Mouse (Mus musculus): ENCODE data around the gene Sec14l5. TPM values are rescaled to one million over a fixed set of nuclear protein-coding genes. Genes with fewer than 3 reads are reported as not detected.

The Sec14l5 gene
- polyA plus RNA-seq, 1 experiment from 2014 or later = 1.1 TPM

GRCm38 (mm10) chr16:5132401-5132801 lies 14.5 kb upstream of the Sec14l5 start, which contains the start of gene Ppl:
TSS of gene Ppl (minus strand) at chr16:5132421.
- no peak for ATAC-seq
- Histone ChIP-seq H3K27me3 (peaks cover 69% of the 10 kb centered on the region), H3K9ac (replicated peaks) (no peak within 1 kb of the TSS), H3K4me2 (replicated peaks) (peak within 1 kb of the TSS; percentile 52), H3K4me1 (replicated peaks) (peaks cover 11% of the 10 kb centered on the region), H3K36me3 (no peaks in the 10 kb centered on the region), H3K9me3 (no peaks in the 10 kb centered on the region), H3K4me3 (replicated peaks) (peak within 1 kb of the TSS; percentile 33), H3K27ac (no peak within 1 kb of the TSS)
- WGBS = 2% methylated on average over 38 of the region's 39 CpGs

DNA sequence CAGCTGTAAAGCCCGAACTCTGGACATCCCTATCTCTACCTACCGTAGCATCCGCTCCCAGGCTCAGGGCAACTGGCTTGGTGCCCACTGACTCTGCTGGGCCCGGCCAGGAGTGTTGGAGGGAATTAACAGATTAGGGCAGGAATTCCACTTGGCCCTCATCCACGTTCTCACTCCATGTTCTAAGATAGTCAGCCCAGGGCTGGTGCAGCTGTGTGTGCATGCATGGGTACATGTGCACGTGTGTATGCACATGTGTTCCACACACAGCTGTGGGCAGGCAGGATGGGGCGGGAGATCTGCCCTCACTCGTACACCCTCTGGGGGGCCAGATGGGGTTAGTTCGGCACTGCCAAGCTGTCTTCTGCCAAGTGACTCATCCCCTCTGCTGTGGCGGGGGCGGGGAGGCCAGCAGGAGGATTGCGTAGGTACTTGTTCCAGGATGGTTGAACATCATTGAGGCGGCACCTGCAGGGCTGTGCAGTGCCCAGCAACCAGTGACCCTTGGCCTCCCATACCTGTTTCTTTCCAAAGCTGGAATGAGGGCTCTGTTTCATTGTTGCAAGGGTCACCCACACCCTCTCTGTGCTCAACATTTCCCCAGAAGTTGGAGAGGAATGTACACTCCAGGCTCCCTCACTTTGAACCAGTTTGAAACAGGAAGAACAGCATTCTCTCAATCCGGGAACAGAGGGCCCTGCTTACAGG lies 12.1 kb upstream of the Sec14l5 start:
- peaks cover 11% of the 10 kb centered on the region for H3K4me1 ChIP-seq (replicated peaks)
- 81% methylated on average over 14 of the region's 14 CpGs for WGBS
- H3K9me3 ChIP-seq = no peaks in the 10 kb centered on the region
- no peak overlapping the region for H3K9ac ChIP-seq (replicated peaks)
- ATAC-seq = no peak
- H3K36me3 ChIP-seq = no peaks in the 10 kb centered on the region
- H3K27me3 ChIP-seq = peaks cover 54% of the 10 kb centered on the region
- H3K4me3 ChIP-seq (replicated peaks) = no peak overlapping the region
- H3K4me2 ChIP-seq (replicated peaks) = no peak overlapping the region
- no peak overlapping the region for H3K27ac ChIP-seq

GRCm38 (mm10) chr16:5135551-5136261 lies 11.2 kb upstream of the Sec14l5 start:
- no peak overlapping the region for H3K4me2 ChIP-seq (replicated peaks)
- no peak overlapping the region for H3K27ac ChIP-seq
- peaks cover 11% of the 10 kb centered on the region for H3K4me1 ChIP-seq (replicated peaks)
- no peak overlapping the region for H3K9ac ChIP-seq (replicated peaks)
- WGBS = 74% methylated on average over 8 of the region's 8 CpGs
- H3K9me3 ChIP-seq = no peaks in the 10 kb centered on the region
- peaks cover 45% of the 10 kb centered on the region for H3K27me3 ChIP-seq
- H3K36me3 ChIP-seq = no peaks in the 10 kb centered on the region
- ATAC-seq = no peak
- H3K4me3 ChIP-seq (replicated peaks) = no peak overlapping the region

DNA sequence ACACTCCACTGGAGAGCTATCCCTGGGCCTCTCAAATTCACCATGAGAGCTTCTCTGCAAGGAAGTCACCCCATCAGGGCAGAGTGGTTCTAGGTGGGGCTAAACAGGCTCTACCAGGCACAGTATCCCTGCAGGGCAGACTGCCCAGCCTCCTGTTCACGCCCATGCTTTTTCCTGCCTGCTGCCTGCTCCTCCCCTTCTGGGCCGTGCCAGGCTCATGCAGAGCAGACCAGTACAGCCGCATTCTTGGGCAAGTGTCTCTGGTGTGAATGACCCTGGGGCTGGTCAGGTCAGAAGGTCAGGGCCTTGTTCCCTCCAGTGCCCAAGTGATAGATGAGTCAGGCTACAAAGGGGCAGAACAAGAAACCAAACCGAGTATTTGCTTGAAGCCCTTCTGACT lies 10.4 kb upstream of the Sec14l5 start:
- Histone ChIP-seq H3K27me3 (peaks cover 37% of the 10 kb centered on the region), H3K36me3 (no peaks in the 10 kb centered on the region), H3K9ac (replicated peaks) (no peak overlapping the region), H3K27ac (no peak overlapping the region), H3K4me1 (replicated peaks) (peaks cover 11% of the 10 kb centered on the region), H3K4me2 (replicated peaks) (no peak overlapping the region), H3K4me3 (replicated peaks) (no peak overlapping the region), H3K9me3 (no peaks in the 10 kb centered on the region)
- ATAC-seq = peak; percentile 24; the same call in 1 of the 2 replicates
- 19% methylated on average over 4 of the region's 4 CpGs for WGBS

DNA sequence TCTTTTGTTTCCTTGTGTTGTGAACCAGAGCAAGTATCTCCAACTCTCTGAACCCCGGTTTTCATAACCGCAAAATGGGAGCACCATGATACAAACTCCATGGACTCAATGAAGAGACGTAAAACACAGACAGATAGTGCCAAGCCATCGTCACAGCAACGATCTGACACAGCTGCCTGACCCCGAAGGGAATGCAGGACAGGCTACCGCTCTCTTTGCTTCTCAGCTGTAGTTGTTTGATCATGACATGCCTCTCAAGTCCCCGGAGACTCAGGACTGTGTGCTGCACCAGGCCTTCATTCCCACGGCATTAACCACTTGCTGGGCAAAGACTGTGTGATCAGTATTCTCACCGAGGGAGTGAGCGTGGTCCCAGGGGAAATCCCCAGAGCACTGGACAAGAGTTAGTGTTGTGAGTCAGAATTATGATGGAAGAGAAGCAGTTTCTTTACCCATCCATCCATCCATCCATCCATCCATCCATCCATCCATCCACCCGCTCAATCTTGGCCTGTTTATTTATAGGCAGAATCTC lies 9.8 kb upstream of the Sec14l5 start:
- Histone ChIP-seq H3K4me2 (replicated peaks) (no peak overlapping the region), H3K36me3 (no peaks in the 10 kb centered on the region), H3K4me1 (replicated peaks) (peaks cover 6% of the 10 kb centered on the region), H3K4me3 (replicated peaks) (no peak overlapping the region), H3K9me3 (no peaks in the 10 kb centered on the region), H3K27me3 (peaks cover 31% of the 10 kb centered on the region), H3K9ac (replicated peaks) (no peak overlapping the region), H3K27ac (no peak overlapping the region)
- ATAC-seq = no peak
- WGBS = 59% methylated on average over 12 of the region's 12 CpGs

DNA sequence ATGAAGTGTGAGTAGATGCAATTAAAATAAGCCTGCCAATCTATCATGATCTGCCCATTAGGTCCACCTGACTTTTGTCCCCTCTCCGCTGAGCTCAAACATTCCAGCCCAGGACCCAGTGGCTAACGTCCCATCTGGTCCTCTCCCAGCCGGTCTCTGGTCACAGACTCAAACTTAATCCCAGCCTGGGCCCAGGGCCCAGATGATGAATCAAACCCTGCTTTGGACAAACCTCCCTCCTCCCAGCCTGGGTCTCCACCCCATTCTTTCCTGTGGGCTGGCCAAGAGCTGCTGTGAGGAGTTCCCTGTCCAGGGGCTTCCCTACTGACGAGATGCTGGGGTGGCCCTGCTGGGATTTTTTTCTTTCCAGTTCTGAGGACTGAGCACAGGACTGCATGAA lies 7.2 kb upstream of the Sec14l5 start:
- H3K4me2 ChIP-seq (replicated peaks) = no peak overlapping the region
- WGBS = 50% methylated on average over 4 of the region's 4 CpGs
- H3K9ac ChIP-seq (replicated peaks) = no peak overlapping the region
- no peaks in the 10 kb centered on the region for H3K9me3 ChIP-seq
- H3K27me3 ChIP-seq = peaks cover 6% of the 10 kb centered on the region
- no peak overlapping the region for H3K4me3 ChIP-seq (replicated peaks)
- no peaks in the 10 kb centered on the region for H3K4me1 ChIP-seq (replicated peaks)
- no peak overlapping the region for H3K27ac ChIP-seq
- no peak for ATAC-seq
- no peaks in the 10 kb centered on the region for H3K36me3 ChIP-seq

GRCm38 (mm10) chr16:5145570-5145969 lies 1.3 kb upstream of the Sec14l5 start:
- ATAC-seq = peak; percentile 55
- WGBS = under 1% methylated on average over 7 of the region's 7 CpGs
- peaks cover 16% of the 10 kb centered on the region for H3K4me1 ChIP-seq (replicated peaks)
- H3K27me3 ChIP-seq = peaks cover 27% of the 10 kb centered on the region
- H3K36me3 ChIP-seq = no peaks in the 10 kb centered on the region
- H3K4me2 ChIP-seq (replicated peaks) = peak overlapping the region; percentile 60
- H3K9ac ChIP-seq (replicated peaks) = no peak overlapping the region
- no peak overlapping the region for H3K4me3 ChIP-seq (replicated peaks)
- no peaks in the 10 kb centered on the region for H3K9me3 ChIP-seq
- H3K27ac ChIP-seq = no peak overlapping the region

DNA sequence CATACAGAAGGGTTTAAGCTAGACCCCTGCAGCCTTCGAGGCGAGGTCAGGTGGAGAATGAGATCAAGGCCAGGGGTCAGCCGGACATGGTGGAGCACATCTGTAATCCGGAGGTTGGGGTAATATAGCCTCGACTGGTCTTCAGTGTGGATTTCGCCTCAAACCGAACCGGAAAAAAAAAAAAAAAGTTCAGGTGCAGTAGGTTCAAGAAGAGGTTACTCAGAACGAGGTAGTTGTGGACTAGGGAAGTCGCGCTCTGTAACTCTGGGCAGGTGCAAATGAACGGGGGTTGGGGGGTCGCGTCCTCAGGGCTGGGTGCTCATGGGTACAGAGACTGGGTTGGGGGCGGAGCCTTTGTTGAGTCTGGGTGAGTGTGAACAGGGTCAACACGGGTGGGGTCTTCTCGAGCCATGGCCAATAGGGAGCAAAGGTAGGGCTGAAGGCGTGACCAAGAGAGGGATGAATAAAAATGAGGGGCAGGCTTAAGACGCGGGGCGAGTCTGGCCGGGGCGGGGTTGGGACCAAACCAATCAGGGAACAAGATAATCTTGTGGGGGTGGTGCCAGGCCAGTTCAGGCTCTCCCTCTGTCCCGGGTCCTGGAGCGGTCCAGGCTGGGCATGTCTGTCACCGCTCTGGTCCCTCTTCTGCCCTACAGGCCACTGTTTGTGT lies 407 bp upstream of the Sec14l5 start:
- peak; percentile 91 for ATAC-seq
- peaks cover 16% of the 10 kb centered on the region for H3K4me1 ChIP-seq (replicated peaks)
- H3K36me3 ChIP-seq = no peaks in the 10 kb centered on the region
- H3K4me3 ChIP-seq (replicated peaks) = peak overlapping the region; percentile 38
- no peak overlapping the region for H3K27ac ChIP-seq
- peak overlapping the region; percentile 60 for H3K4me2 ChIP-seq (replicated peaks)
- H3K27me3 ChIP-seq = peaks cover 27% of the 10 kb centered on the region
- H3K9ac ChIP-seq (replicated peaks) = peak overlapping the region; percentile 37
- H3K9me3 ChIP-seq = no peaks in the 10 kb centered on the region
- 2% methylated on average over 26 of the region's 26 CpGs for WGBS

DNA sequence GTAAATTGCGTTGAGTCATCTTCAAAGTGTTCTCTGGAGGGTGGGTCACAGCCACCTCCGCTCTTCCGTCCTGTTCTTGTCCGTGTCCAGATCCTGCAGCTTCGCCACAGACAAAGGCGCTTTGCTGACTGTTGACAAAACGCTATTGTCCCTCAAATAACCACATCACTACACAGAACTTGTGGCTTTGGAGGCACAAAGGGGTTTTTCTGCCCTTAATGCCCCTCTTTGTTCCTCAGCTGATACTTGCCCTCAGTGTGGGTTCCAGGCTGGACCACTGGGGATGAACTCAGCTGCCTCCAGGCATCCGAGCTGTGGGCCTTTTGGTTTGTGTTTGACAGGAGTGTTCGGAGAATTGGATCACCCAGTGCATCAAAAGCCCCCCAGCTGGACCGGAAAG lies 3.6 kb downstream of the Sec14l5 start:
- 51% methylated on average over 10 of the region's 10 CpGs for WGBS

DNA sequence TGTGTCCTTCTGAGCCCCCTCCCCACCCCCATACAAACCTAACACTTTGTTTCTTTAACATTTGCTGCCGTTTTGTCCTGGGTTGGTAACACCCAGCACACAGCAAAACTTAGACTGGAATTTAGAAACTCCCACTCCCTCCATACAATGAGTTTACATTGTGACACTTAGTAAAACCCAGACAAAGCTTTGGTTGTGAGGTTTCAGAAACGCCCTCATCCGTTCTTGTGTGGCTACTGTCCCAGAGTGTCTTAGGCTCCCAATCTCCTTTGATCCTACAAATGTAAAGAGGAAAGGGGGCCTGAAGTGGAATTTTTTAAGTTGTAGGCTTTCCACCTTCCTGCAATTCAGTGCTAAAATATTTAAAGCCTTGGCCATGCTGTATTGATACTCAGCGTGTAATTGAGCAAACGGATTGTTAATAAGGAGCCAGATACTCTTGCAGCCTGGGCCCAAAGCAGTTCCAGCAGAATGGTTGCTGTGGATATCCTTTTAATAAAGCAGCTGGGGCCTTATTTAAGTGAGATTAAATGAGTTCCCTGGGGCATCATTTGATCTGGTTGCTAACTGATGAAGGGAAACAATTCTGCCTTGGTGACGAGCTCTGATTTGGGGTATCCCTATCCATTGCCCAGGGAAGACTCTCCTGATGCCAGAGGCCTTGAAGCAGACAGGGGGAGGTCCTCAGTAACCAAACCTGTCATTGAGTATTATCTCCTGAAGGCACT lies 6.6 kb downstream of the Sec14l5 start:
- Histone ChIP-seq H3K4me1 (replicated peaks) (peaks cover 19% of the 10 kb centered on the region), H3K9ac (replicated peaks) (no peak overlapping the region), H3K4me3 (replicated peaks) (no peak overlapping the region), H3K27ac (peak overlapping the region; percentile 76), H3K27me3 (peaks cover 14% of the 10 kb centered on the region), H3K9me3 (no peaks in the 10 kb centered on the region), H3K36me3 (no peaks in the 10 kb centered on the region), H3K4me2 (replicated peaks) (no peak overlapping the region)
- WGBS = 15% methylated on average over 6 of the region's 6 CpGs
- peak; percentile 81 for ATAC-seq

More for the DNA sequence above, 3.6 kb downstream of the Sec14l5 start:
- no peak overlapping the region for H3K4me3 ChIP-seq (replicated peaks)
- no peak overlapping the region for H3K9ac ChIP-seq (replicated peaks)
- no peak overlapping the region for H3K4me2 ChIP-seq (replicated peaks)
- ATAC-seq = no peak
- H3K27ac ChIP-seq = no peak overlapping the region
- no peaks in the 10 kb centered on the region for H3K36me3 ChIP-seq
- H3K4me1 ChIP-seq (replicated peaks) = peaks cover 35% of the 10 kb centered on the region
- no peaks in the 10 kb centered on the region for H3K9me3 ChIP-seq
- peaks cover 27% of the 10 kb centered on the region for H3K27me3 ChIP-seq

- Histone ChIP-seq H3K4me1 (replicated peaks) (peaks cover 19% of the 10 kb centered on the region), H3K27me3 (no peaks in the 10 kb centered on the region), H3K9ac (replicated peaks) (no peak overlapping the region), H3K4me3 (replicated peaks) (no peak overlapping the region), H3K4me2 (replicated peaks) (no peak overlapping the region), H3K36me3 (no peaks in the 10 kb centered on the region), H3K27ac (no peak overlapping the region), H3K9me3 (no peaks in the 10 kb centered on the region)
- 79% methylated on average over 3 of the region's 3 CpGs for WGBS
- no peak for ATAC-seq
Observed at GRCm38 (mm10) chr16:5155014-5155413, 8.1 kb downstream of the Sec14l5 start.

All from midbrain, embryonic 13.5 days (tissue).